Mouse (Mus musculus) adipocyte (in vitro differentiated cells): Measurements from ENCODE around the gene Atg14.
"Not testable (repeated sequence)": the region's sequence is repeated elsewhere in the genome, so short reads cannot be mapped to it uniquely, and the experiment has no call there.

Experiments
- DNase-seq: peaks from one replicate; pipeline ENCODE4 v3.0.0-alpha.2; 2016; ENCODE audit warnings: low spot score

The Atg14 gene

DNA sequence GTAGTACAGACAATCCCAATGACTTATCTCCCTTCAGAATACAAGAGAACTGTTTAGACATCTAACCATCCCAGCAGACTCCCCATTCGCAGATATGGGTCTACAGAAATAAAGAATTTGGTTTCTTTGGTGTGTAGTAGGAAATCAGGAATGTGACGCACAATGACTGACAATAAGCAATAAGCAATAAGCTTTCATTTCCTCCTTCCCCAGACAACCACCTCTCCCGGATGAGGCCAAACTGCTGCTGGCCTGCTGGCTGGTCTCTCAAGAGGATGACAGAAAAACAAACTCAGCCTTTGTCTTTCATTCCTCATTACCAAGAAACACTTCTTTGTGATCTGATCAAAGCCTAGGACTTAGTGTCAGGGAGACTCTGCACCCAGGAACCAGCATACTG, 28.2 kb downstream of the Atg14 start:
- DNase-seq, result no peak

DNA sequence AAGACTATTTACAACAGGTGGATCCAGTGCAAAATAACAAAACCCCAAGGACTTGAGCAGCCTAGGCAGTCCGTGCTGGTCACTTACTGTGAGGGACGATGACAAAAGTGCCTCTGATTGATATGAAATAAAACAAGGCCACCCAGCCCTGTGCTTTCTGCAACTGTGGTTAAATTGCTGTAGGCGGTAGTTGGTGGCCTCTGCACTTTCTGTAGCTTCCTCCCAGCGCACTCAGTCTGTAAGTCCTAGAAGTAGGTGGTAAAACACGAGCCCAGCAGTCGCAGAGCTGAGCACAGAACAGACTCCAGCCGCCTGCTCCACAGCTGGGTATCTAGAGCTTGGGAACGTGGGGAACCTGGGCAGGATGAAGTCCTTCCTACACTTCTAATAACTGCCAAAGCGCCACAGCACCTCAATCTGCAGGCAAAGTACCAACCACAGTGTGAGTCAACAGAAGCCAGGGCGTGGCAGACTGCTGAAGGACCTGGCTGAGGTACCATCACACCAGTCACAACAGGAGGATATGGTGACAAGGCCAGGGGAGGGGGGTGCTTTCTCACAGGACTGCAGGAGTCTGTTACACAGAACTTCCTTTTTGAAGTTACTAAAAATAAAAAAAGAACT, 29.0 kb downstream of the Atg14 start:
- no peak for DNase-seq

- DNase-seq, result peak; percentile 11
Measured at GRCm38 (mm10) chr14:47535096-47535495, 35.4 kb downstream of the Atg14 start.

DNA sequence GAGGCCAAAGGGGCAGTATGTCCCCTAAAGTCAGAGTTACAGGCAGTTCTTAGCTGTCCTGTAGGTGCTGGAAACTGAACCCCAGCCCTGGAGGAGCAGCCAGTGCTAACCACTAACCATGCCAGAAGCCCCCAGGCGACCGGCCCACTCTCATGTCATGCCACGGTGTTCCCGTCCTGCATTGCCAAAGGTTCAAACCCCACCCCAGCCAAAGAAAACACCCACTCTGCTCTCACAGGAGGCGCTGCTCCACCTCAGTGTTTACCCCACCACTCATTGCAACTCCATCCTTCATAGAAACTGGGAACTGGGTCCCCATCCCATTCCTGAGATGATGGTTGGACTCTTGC, 36.3 kb downstream of the Atg14 start:
- no peak for DNase-seq

DNA sequence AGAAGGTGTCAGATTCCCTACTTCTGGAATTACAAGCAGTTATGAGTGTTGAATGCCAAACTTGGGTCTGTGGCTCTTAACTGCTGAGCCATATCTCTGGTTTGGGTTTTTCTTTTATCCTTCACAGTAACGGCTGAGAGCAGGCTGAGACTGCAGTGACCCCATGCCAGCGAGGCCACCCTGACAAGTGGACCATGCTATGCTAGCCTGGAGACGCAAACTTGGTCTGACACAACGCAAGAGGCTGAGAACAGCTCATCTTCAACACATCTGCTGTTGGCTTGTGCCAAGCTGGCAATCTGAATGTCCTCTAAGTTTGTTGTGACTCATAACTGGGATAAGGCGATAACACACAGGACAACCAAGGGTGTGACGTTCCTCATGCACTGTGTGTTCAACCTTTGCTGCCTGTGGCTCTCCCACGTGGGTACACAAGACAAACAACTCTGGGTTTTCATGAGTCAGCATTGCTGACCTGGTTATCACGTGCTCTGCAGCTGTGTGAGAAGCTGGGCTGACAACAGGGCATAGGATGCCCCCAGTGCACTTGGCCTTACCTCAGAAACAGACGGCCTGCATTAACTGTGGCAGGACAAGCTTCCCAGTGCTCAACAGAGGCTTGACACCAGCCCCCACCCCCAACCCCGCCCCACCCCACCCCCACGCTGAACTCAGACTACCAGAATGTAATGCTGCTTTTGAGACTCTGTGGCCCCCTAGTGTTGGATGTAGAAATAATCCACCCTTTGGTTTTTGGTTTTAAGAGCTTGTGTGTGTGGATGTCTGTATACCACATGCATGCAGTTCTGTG, 36.9 kb downstream of the Atg14 start:
- DNase-seq, result peak; percentile 66

GRCm38 (mm10) chr14:47532496-47532895, 38.0 kb downstream of the Atg14 start:
- DNase-seq, result peak; percentile 4

DNA sequence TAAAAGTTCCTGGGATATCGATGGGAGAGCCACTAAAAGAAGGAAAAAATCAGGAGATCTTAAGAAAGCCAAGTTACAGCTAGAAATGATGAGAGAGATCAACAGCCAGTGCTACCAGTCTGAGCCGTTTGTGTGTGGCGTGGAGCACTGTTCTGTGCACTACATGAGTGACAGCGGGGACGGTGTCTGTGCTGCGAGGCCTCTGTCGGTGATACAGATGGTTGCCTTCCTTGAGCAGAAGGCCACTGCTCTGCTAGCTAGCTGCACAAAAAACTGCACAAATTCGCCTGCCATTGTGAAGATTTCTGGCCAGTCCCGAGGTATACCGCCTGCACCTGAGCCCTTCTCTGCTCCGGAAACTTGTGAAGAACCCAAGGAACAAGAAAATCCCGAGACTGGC, 40.9 kb downstream of the Atg14 start:
- not testable (repeated sequence) for DNase-seq

DNA sequence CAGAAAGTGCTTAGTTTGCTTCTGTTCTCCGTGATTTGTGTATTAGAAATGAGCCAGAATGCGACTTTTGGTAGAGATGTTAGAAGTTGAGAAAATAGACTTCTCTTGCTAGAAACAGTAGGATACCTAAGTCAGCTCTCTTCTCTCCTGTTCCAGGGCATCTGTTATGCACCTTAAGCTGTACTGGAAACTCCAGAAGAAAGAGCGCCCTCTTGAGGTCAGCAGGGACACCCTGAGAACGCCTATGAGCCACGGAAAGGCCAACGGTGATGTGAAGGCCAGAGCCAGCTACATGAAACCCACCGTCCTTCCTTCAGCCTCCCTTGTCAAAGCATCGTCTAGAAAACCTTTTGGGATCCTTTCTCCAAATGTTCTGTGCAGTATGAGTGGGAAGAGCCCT, 41.4 kb downstream of the Atg14 start:
- DNase-seq, result peak; percentile 65

- DNase-seq, result no peak
Measured at GRCm38 (mm10) chr14:47528293-47528692, 42.2 kb downstream of the Atg14 start.

GRCm38 (mm10) chr14:47527833-47528232, 42.6 kb downstream of the Atg14 start:
- DNase-seq, result no peak

- no peak for DNase-seq
Measured at GRCm38 (mm10) chr14:47525861-47526260, 44.6 kb downstream of the Atg14 start.

DNA sequence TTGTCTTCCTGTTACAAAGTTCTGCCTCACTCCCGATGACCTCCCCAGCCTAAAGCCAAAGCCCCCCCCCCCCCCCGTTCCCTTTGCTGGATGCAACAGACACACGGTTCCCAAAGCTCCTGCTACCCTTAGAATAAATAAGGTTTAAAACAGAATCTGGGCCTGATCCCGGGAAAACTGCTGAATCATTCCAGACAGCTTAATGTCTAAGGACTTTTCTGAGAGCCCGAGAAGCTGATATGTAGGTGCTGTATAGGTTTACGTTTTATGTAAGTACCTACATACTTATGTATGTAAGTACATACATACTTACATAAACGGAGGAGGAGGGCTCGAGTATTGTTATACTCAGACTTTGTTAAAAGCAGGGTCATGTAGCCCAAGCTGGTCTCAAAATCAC, 45.1 kb downstream of the Atg14 start:
- DNase-seq, result no peak

DNA sequence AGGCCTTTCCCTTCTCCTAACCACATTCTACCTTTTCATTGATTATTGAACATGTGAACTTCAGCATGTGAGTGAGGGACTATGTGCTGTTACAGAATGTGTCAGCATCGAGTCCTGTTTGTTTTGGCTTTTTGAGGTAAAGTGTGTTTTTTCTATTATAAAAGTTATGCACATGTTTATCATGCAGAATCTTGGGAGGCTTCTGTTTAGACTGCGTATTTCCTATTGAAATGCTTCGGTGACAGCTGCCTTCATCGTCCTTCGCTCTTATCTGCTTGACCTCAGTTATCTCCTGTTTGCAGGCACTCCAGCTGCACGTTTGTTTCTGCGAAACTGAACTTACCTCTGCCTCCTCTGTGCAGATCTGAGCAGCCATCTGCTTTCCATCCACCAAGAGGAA, 48.1 kb downstream of the Atg14 start:
- DNase-seq, result no peak

GRCm38 (mm10) chr14:47521609-47522008, 48.8 kb downstream of the Atg14 start:
- DNase-seq, result no peak

DNA sequence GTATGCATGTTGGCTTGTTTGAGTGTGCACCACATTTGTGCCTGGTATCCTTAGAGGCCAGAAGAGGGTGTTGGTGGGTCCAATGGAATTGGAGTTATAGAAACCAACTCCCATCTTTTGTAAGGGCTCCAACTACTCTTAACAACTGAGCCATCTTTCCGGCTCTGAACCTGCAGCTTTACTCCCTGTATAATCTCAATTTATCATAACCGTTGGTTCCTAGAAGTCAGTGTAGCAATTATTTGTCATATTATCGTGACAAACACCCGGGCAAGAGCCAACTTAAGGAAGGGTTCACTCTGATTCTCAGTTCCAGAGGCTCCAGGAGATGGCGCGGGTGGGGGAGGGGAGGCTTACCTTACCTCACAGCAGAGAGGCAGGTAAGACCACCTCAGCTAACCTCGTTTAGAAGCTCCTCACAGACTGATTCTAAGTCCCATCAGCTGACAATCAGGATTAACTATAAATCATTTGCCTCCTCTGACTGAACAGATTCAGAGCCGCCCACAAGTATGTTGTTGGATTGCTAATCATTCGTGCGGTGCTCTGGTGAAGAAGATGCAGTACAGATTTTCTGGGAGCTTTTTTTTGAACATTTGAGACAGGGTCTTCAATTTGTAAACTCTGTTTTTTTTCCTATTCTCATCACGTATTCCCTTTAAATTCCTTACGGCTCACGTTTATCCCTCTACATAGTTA, 49.5 kb downstream of the Atg14 start:
- DNase-seq, result no peak

DNA sequence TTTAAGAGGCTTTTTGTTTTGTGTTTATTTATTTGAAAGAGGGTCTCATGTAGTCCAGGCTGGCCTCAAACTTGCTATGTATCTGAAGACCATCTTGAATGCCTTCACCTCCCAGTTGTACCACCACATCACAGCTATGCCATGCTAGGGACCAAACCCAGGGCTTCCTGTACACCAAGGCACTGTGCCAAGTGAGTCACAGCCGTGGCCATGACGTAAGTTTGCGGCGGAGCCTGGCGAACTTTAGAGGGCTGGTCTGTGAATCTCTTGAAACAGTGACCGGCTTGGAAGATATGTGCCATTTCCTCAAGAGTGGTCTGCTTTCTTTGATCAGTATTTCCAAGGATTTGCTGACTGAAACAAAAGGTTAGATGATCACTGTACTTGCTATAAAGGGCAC, 51.8 kb downstream of the Atg14 start:
- DNase-seq, result no peak

- DNase-seq, result no peak
Measured at GRCm38 (mm10) chr14:47516755-47517154, 53.7 kb downstream of the Atg14 start.

DNA sequence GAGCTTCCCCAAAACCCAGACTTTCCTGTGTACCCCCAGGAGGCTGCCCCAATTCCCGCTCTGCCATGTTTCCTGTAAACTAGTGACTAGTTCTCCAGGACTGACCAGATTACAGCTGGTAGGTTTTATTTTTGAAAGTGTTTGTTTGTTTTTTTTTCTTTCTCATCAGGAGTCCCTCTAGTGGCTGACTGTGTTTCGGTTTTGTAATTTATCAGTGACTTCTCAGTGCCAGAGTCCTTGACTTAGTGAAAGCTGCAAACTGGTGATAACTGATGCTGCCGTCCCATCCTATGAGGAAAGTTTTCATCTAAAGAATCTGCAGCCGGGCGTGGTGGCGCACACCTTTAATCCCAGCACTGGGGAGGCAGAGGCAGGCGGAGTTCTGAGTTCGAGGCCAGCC, 54.8 kb downstream of the Atg14 start:
- DNase-seq, result peak; percentile 29

DNA sequence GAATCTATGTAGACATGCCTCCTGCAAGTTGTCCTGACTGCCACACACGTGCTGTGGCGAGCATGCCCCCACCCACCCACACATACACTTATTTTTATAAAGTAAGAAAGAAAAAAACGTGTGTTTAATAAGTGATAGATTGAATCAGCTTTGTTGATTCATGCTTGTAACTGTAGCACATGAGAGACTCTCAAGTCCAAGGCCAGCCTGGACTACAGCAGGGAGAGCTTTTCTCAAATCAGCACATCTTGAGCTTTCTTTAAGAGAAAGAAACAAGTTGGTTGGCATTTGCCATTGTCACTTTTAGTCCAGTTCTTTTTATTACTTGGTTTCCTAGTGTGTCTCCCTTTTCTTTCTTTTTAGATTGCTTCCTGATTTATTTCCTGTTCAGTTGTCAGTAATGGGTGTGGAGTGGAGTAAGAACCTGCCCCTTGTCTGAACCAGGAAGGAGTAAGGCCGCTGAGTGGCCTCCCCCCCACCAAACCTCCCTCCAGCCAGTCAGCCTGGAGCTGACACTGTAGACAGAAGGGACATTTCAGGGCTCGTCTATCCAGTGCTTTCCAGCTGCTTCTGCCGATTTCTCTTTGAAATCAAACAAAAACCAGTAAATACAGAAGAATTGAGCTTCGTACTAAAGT, 55.5 kb downstream of the Atg14 start:
- peak; percentile 39 for DNase-seq

GRCm38 (mm10) chr14:47513606-47514005, 56.8 kb downstream of the Atg14 start:
- DNase-seq, result no peak

- no peak for DNase-seq
Measured at GRCm38 (mm10) chr14:47510244-47510643, 60.2 kb downstream of the Atg14 start.

DNA sequence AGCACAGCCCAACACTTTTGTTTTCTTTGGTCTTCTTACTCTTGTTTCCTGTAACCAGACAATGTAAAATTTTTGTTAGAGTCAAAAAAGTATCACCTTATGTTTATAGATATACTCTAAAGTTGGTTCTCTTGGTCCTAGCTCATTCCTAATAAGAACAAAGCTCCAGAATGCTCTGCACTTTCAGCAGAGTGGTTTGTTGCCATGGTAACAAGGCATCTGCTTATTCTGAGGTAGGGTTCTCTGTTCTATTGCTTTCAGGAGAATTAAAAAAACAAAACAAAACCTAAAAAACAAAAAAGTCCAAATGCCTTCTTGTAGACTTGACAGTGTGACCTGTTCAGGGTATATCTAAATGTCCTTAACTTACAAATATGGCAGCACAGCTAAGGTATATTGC, 62.4 kb downstream of the Atg14 start:
- no peak for DNase-seq

- no peak for DNase-seq
Measured at GRCm38 (mm10) chr14:47506676-47507075, 63.8 kb downstream of the Atg14 start.
